Comparison of ENCODE assay signal across 11 mouse cellular contexts in genomic region chr8:108901208-108901607, GRCm38 (mm10).
DNase-seq lines count a peak whose midpoint lies in the region; ATAC-seq and TF ChIP-seq lines count a peak whose summit lies in the region.
"Had no signal": no experiment of that assay in that cellular context is flagged by ENCODE, and none has a peak within 500 bp of the region (broad histone marks: within the 10 kb centered on the region; RNA-seq: fewer than 3 reads in every experiment).

No protein-coding gene starts in this region.

- no peak overlapping the region for H3K9ac ChIP-seq in kidney, postnatal 0 days (ENCODE audit: low read depth, low read length)
- H3K9ac ChIP-seq in intestine, embryonic 14.5 days (ENCODE audit: low read length), result no peak overlapping the region
- H3K9ac ChIP-seq in midbrain, embryonic 16.5 days (ENCODE audit: low read depth, low read length), result no peak overlapping the region

- TF ChIP-seq CTCF in kidney, postnatal 0 days (IDR thresholded peaks at IDR 0.05; ENCODE audit: low read depth), result no peak

- H3K9me3 ChIP-seq in kidney, postnatal 0 days (replicated peaks; ENCODE audit: low read length), result no peaks in the 10 kb centered on the region
- no peaks in the 10 kb centered on the region for H3K9me3 ChIP-seq in intestine, embryonic 14.5 days (ENCODE audit: control insufficient read depth, low read length)
- H3K9me3 ChIP-seq in midbrain, embryonic 16.5 days (replicated peaks; ENCODE audit: control insufficient read depth, low read length, poor library complexity, severe bottlenecking), result no peaks in the 10 kb centered on the region

- DNase-seq in adrenal gland, postnatal 14 days, result peak; percentile 28
- no peak for DNase-seq in adrenal gland, adult 8-10 months
- DNase-seq in kidney, postnatal 0 days (ENCODE audit: low spot score), result no peak
- no peak for DNase-seq in kidney, postnatal 25 days
- no peak for DNase-seq in intestine, embryonic 14.5 days (ENCODE audit: low spot score)
- DNase-seq in layer of hippocampus, adult 8-10 months (ENCODE audit: low spot score in 2 of 2), result no peak
- DNase-seq: cerebellum, postnatal 36 days; thymus, postnatal 36 days had no signal

- H3K4me2 ChIP-seq in kidney, postnatal 0 days (ENCODE audit: low read length), result no peak overlapping the region
- peak overlapping the region; percentile 16; the same call in 1 of the 2 replicates for H3K4me2 ChIP-seq in intestine, embryonic 14.5 days (ENCODE audit: low read length)
- 0 out of 2 replicates have a peak overlapping the region, but pooled peaks have one; percentile 0 for H3K4me2 ChIP-seq in midbrain, embryonic 16.5 days (ENCODE audit: low read length)

- H3K36me3 ChIP-seq in kidney, postnatal 0 days (ENCODE audit: insufficient read depth, low read length), result no peaks in the 10 kb centered on the region
- H3K36me3 ChIP-seq in intestine, embryonic 14.5 days (ENCODE audit: control insufficient read depth, insufficient read depth, low read length), result no peaks in the 10 kb centered on the region
- no peaks in the 10 kb centered on the region for H3K36me3 ChIP-seq in midbrain, embryonic 16.5 days (ENCODE audit: control insufficient read depth, insufficient read depth, low read length)

- no peaks in the 10 kb centered on the region for H3K27me3 ChIP-seq in kidney, postnatal 0 days (ENCODE audit: insufficient read depth, low read length)
- no peaks in the 10 kb centered on the region for H3K27me3 ChIP-seq in intestine, embryonic 14.5 days (replicated peaks; ENCODE audit: control insufficient read depth, insufficient read depth, low read length)
- no peaks in the 10 kb centered on the region for H3K27me3 ChIP-seq in midbrain, embryonic 16.5 days (ENCODE audit: control insufficient read depth, insufficient read depth, low read depth, low read length)

- no peak overlapping the region for H3K4me3 ChIP-seq in kidney, postnatal 0 days (replicated peaks; ENCODE audit: low read depth, low read length)
- H3K4me3 ChIP-seq in intestine, embryonic 14.5 days (ENCODE audit: low read depth, low read length), result no peak overlapping the region
- H3K4me3 ChIP-seq in midbrain, embryonic 16.5 days (ENCODE audit: low read depth, low read length), result no peak overlapping the region

- H3K4me1 ChIP-seq in kidney, postnatal 0 days (replicated peaks; ENCODE audit: insufficient read depth, low read length), result peaks cover 26% of the 10 kb centered on the region
- peaks cover 75% of the 10 kb centered on the region for H3K4me1 ChIP-seq in intestine, embryonic 14.5 days (replicated peaks; ENCODE audit: control insufficient read depth, insufficient read depth, low read length)
- peaks cover 76% of the 10 kb centered on the region for H3K4me1 ChIP-seq in midbrain, embryonic 16.5 days (ENCODE audit: control insufficient read depth, insufficient read depth, low read length)

- 0 out of 2 replicates have a peak overlapping the region, but pooled peaks have one; percentile 40 for H3K27ac ChIP-seq in kidney, postnatal 0 days
- peak overlapping the region; percentile 70 for H3K27ac ChIP-seq in intestine, embryonic 14.5 days (ENCODE audit: low read depth)
- H3K27ac ChIP-seq in midbrain, embryonic 16.5 days (ENCODE audit: low read length), result peak overlapping the region; percentile 47; the same call in 1 of the 2 replicates

- ATAC-seq in kidney, postnatal 0 days (replicated peaks; ENCODE audit: low FRiP score, low read depth), result no peak
- ATAC-seq in intestine, embryonic 14.5 days (replicated peaks; ENCODE audit: low FRiP score, low TSS enrichment, low read depth), result no peak
- ATAC-seq in midbrain, embryonic 16.5 days, result no peak
- no peak for ATAC-seq in inflammation-experienced regulatory T-cells, adult 6 months
- ATAC-seq: activated CD4-positive, CD25-positive, alpha-beta regulatory T cell, adult 4 months had no signal

- 58% methylated on average over 14 of the region's 14 CpGs for WGBS in kidney, postnatal 0 days
- 43% methylated on average over 14 of the region's 14 CpGs for WGBS in intestine, embryonic 14.5 days
- 57% methylated on average over 14 of the region's 14 CpGs for WGBS in midbrain, embryonic 16.5 days
